Mouse (Mus musculus) thymus, adult 2 months (tissue): Measurements from ENCODE around the gene Akap13. TPM values are rescaled to one million over a fixed set of nuclear protein-coding genes. Genes with fewer than 3 reads are reported as not detected.

Experiments used
- DNase-seq: peaks from one replicate; pipeline ENCODE4 v3.0.0; 2021
- H3K27ac ChIP-seq: fragments of 200-500 bp; 2 replicates; pipeline ENCODE4 v1.5.1; 2012; ENCODE audit warnings: low read length, control low read depth; ENCODE audit not compliant: control insufficient read depth, insufficient read depth
- H3K27me3 ChIP-seq: fragments of 200-500 bp; 2 replicates; pipeline ENCODE4 v1.6.1; 2012; ENCODE audit warnings: mild to moderate bottlenecking, low read length, moderate library complexity, mixed read lengths; ENCODE audit not compliant: control insufficient read depth, insufficient read depth
- H3K36me3 ChIP-seq: fragments of 200-500 bp; 2 replicates; pipeline ENCODE4 v1.6.1; 2012; ENCODE audit warnings: mild to moderate bottlenecking, low read length, moderate library complexity; ENCODE audit not compliant: control insufficient read depth, insufficient read depth
- H3K4me1 ChIP-seq: fragments of 200-500 bp; replicated peaks from 2 replicates; pipeline ENCODE4 v1.6.1; 2012; ENCODE audit warnings: low read length; ENCODE audit not compliant: control insufficient read depth, insufficient read depth
- H3K4me3 ChIP-seq: fragments of 200-500 bp; 2 replicates; pipeline ENCODE4 v1.5.1; 2012; ENCODE audit warnings: mild to moderate bottlenecking, low read length, control low read depth, moderate library complexity; ENCODE audit not compliant: control insufficient read depth, insufficient read depth
- CTCF ChIP-seq: fragments of 200-500 bp; IDR thresholded peaks from 2 replicates; pipeline ENCODE4 v1.5.1; 2012; ENCODE audit warnings: mild to moderate bottlenecking, control low read depth, low read length, moderate library complexity, borderline replicate concordance; ENCODE audit not compliant: control insufficient read depth, poor library complexity, insufficient read depth; ENCODE audit errors: extremely low read depth
- POLR2A ChIP-seq: fragments of 200-500 bp; IDR thresholded peaks from 2 replicates; pipeline ENCODE4 v1.6.1; 2012; ENCODE audit warnings: mild to moderate bottlenecking, low read length, control low read depth, moderate library complexity; ENCODE audit not compliant: control insufficient read depth, poor library complexity, insufficient read depth; ENCODE audit errors: extremely low read depth
- WGBS: fragments of 180-500 bp; shearing (Covaris S2); methylation state at CpG from one replicate; pipeline ENCODE4 v1.1.7; 2018; 5-methylcytosine and 5-hydroxymethylcytosine counted together
- polyA plus RNA-seq: library from polyadenylated mRNA; depleted of rRNA; stranded (reverse); fragments of >200 nt; gene quantifications from 2 replicates; pipeline ENCODE4 v1.2.3, GENCODE M21; 2012

Gene Akap13
- polyA plus RNA-seq, 1 experiment = 47.8 TPM

GRCm38 (mm10) chr7:75533079-75533478 lies 77.7 kb downstream of the Akap13 start:
- no peak for DNase-seq
- no peak overlapping the region for H3K4me3 ChIP-seq
- 97% methylated on average over 5 of the region's 5 CpGs for WGBS
- TF ChIP-seq POLR2A = no peak
- TF ChIP-seq CTCF = no peak
- no peak overlapping the region for H3K27ac ChIP-seq
- H3K27me3 ChIP-seq = no peaks in the 10 kb centered on the region
- H3K36me3 ChIP-seq = no peaks in the 10 kb centered on the region
- no peaks in the 10 kb centered on the region; the same call in 1 of the 2 replicates for H3K4me1 ChIP-seq

- 88% methylated on average over 5 of the region's 5 CpGs for WGBS
Observed at GRCm38 (mm10) chr7:75536298-75536697, 81.0 kb downstream of the Akap13 start.

GRCm38 (mm10) chr7:75537567-75537966 lies 82.2 kb downstream of the Akap13 start:
- DNase-seq = no peak
- H3K27me3 ChIP-seq = no peaks in the 10 kb centered on the region
- WGBS = 61% methylated on average over 2 of the region's 2 CpGs
- TF ChIP-seq POLR2A = no peak
- TF ChIP-seq CTCF = no peak
- no peaks in the 10 kb centered on the region for H3K36me3 ChIP-seq
- H3K4me3 ChIP-seq = no peak overlapping the region
- H3K27ac ChIP-seq = no peak overlapping the region
- no peaks in the 10 kb centered on the region for H3K4me1 ChIP-seq

More at GRCm38 (mm10) chr7:75536298-75536697, 81.0 kb downstream of the Akap13 start:
- Histone ChIP-seq H3K36me3 (no peaks in the 10 kb centered on the region), H3K4me1 (no peaks in the 10 kb centered on the region), H3K4me3 (no peak overlapping the region), H3K27me3 (no peaks in the 10 kb centered on the region), H3K27ac (no peak overlapping the region)
- TF ChIP-seq POLR2A = no peak
- no peak for TF ChIP-seq CTCF
- DNase-seq = no peak

- TF ChIP-seq POLR2A (no peak), CTCF (no peak)
- 98% methylated on average over 3 of the region's 3 CpGs for WGBS
- Histone ChIP-seq H3K27ac (no peak overlapping the region), H3K36me3 (no peaks in the 10 kb centered on the region), H3K27me3 (no peaks in the 10 kb centered on the region), H3K4me1 (no peaks in the 10 kb centered on the region), H3K4me3 (no peak overlapping the region)
- DNase-seq = no peak
Observed at GRCm38 (mm10) chr7:75538513-75538912, 83.2 kb downstream of the Akap13 start.

GRCm38 (mm10) chr7:75539168-75539567 lies 83.8 kb downstream of the Akap13 start:
- H3K4me3 ChIP-seq = no peak overlapping the region
- H3K4me1 ChIP-seq = no peaks in the 10 kb centered on the region
- DNase-seq = no peak
- H3K27ac ChIP-seq = no peak overlapping the region
- no peaks in the 10 kb centered on the region for H3K36me3 ChIP-seq
- 96% methylated on average over 3 of the region's 3 CpGs for WGBS
- no peaks in the 10 kb centered on the region for H3K27me3 ChIP-seq
- TF ChIP-seq CTCF = no peak
- TF ChIP-seq POLR2A = no peak

GRCm38 (mm10) chr7:75549856-75550255 lies 94.5 kb downstream of the Akap13 start:
- 86% methylated on average over 3 of the region's 3 CpGs for WGBS
- H3K4me1 ChIP-seq = no peaks in the 10 kb centered on the region
- H3K36me3 ChIP-seq = no peaks in the 10 kb centered on the region
- DNase-seq = no peak
- TF ChIP-seq CTCF = no peak
- TF ChIP-seq POLR2A = no peak
- H3K27ac ChIP-seq = no peak overlapping the region
- H3K27me3 ChIP-seq = no peaks in the 10 kb centered on the region
- no peak overlapping the region for H3K4me3 ChIP-seq

- Histone ChIP-seq H3K27me3 (no peaks in the 10 kb centered on the region), H3K4me1 (no peaks in the 10 kb centered on the region), H3K36me3 (no peaks in the 10 kb centered on the region), H3K27ac (no peak overlapping the region), H3K4me3 (no peak overlapping the region)
- TF ChIP-seq POLR2A = no peak
- no peak for TF ChIP-seq CTCF
- 92% methylated on average over 6 of the region's 6 CpGs for WGBS
- DNase-seq = no peak
Observed at GRCm38 (mm10) chr7:75550791-75551336, 95.5 kb downstream of the Akap13 start.
